Mouse (Mus musculus) left cerebral cortex, adult 11 months (tissue): ENCODE measurements around the gene Adamts18.
"Not testable (repeated sequence)": the region's sequence is repeated elsewhere in the genome, so short reads cannot be mapped to it uniquely, and the experiment has no call there.

Source experiments
- DNase-seq: peaks from one replicate; pipeline ENCODE4 v3.0.0; 2022; ENCODE audit warnings: low spot score

The Adamts18 gene

GRCm38 (mm10) chr8:113838211-113838610 is 10.3 kb downstream of the Adamts18 start:
- no peak for DNase-seq

- no peak for DNase-seq
These were observed 11.0 kb downstream of the Adamts18 start for GRCm38 (mm10) chr8:113837570-113837915.

- DNase-seq = no peak
These were observed 11.5 kb downstream of the Adamts18 start for GRCm38 (mm10) chr8:113836892-113837569.

- DNase-seq = no peak
These were observed 14.9 kb downstream of the Adamts18 start for GRCm38 (mm10) chr8:113833644-113834043.

GRCm38 (mm10) chr8:113827270-113827669 is 21.3 kb downstream of the Adamts18 start:
- no peak for DNase-seq

- no peak for DNase-seq
These were observed 27.5 kb downstream of the Adamts18 start for GRCm38 (mm10) chr8:113820983-113821587.

GRCm38 (mm10) chr8:113813966-113814365 is 34.6 kb downstream of the Adamts18 start:
- DNase-seq = no peak

GRCm38 (mm10) chr8:113811521-113811920 is 37.0 kb downstream of the Adamts18 start:
- peak; percentile 8 for DNase-seq

- DNase-seq = no peak
These were observed 38.6 kb downstream of the Adamts18 start for GRCm38 (mm10) chr8:113809929-113810328.

GRCm38 (mm10) chr8:113803830-113804611 is 44.5 kb downstream of the Adamts18 start:
- DNase-seq = no peak

GRCm38 (mm10) chr8:113801551-113801950 is 47.0 kb downstream of the Adamts18 start:
- no peak for DNase-seq

- DNase-seq = not testable (repeated sequence)
These were observed 48.0 kb downstream of the Adamts18 start for GRCm38 (mm10) chr8:113800556-113800955.

- DNase-seq = no peak
These were observed 49.0 kb downstream of the Adamts18 start for GRCm38 (mm10) chr8:113799550-113799949.

- DNase-seq = no peak
These were observed 56.7 kb downstream of the Adamts18 start for GRCm38 (mm10) chr8:113791856-113792255.

GRCm38 (mm10) chr8:113791061-113791460 is 57.5 kb downstream of the Adamts18 start:
- DNase-seq = peak; percentile 13

- no peak for DNase-seq
These were observed 64.8 kb downstream of the Adamts18 start for GRCm38 (mm10) chr8:113783711-113784110.

GRCm38 (mm10) chr8:113781554-113781953 is 67.0 kb downstream of the Adamts18 start:
- no peak for DNase-seq

- no peak for DNase-seq
These were observed 73.2 kb downstream of the Adamts18 start for GRCm38 (mm10) chr8:113775361-113775760.

GRCm38 (mm10) chr8:113768861-113769410 is 79.6 kb downstream of the Adamts18 start:
- no peak for DNase-seq

- no peak for DNase-seq
These were observed 83.4 kb downstream of the Adamts18 start for GRCm38 (mm10) chr8:113765121-113765520.

- DNase-seq = no peak
These were observed 84.8 kb downstream of the Adamts18 start for GRCm38 (mm10) chr8:113763592-113764355.

GRCm38 (mm10) chr8:113762101-113762500 is 86.4 kb downstream of the Adamts18 start:
- DNase-seq = no peak
